In the genomic region with DNA sequence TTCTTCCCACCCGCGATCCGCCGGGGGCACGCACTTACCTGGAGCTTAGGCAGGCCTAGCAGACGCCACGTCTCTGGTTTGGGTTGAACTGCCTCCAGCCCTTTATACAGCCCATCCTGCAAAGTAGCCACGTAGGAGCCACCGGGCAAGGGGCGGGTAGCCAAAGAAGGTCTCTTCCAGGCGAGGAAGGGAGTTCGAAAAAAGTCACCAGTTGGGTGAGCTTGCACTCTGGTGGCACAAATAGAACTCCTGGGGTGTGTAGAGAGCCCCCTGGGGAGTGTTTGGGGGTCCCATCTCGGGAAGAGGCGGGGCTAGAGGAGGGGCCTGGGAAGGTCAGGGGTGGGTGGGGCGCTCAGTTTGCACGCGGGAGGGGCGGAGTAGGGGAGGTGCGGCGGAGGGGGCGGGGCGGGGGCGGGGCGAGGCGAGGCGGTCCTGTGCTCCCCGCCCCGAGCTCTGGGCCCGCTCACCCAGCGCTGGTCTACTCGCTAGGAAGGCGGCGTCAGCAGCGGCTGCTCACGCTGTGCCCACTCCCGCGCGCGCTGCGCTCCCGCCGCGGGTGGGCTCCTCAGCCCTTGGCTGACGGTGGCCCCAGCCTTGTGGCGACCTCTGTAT, we compare ENCODE assay signal across 8 mouse cellular contexts. TPM values are rescaled to one million over a fixed set of nuclear protein-coding genes. Genes with fewer than 3 reads are reported as not detected.
DNase-seq lines count a peak whose midpoint lies in the region; ATAC-seq and TF ChIP-seq lines count a peak whose summit lies in the region.

A gene (plus strand): TSS at position 467 of the 612 bp plus-strand sequence.

- H3K4me2 ChIP-seq in hindbrain, embryonic 14.5 days (replicated peaks), result peak within 1 kb of the TSS; percentile 100

- under 1% methylated on average over 42 of the region's 45 CpGs for WGBS in hindbrain, embryonic 14.5 days

- no peak for TF ChIP-seq CTCF in gastrocnemius, adult 2 months (IDR thresholded peaks at IDR 0.05)

- no peaks in the 10 kb centered on the region for H3K36me3 ChIP-seq in hindbrain, embryonic 14.5 days (replicated peaks; ENCODE audit: control insufficient read depth, insufficient read depth)

- peak; percentile 84 for DNase-seq in adrenal gland, postnatal 10 days
- DNase-seq in cerebellum, postnatal 14 days, result peak; percentile 54 to 59
- DNase-seq in gastrocnemius, adult 2 months, result peak; percentile 86
- peak; percentile 51 for DNase-seq in hindbrain, embryonic 14.5 days (ENCODE audit: low spot score)
- DNase-seq in left cerebral cortex, adult 8-10 months (ENCODE audit: low spot score in 2 of 2), result peak in 1 of 2 experiments; percentile 12
- peak; percentile 74 to 88 for DNase-seq in lung, postnatal 4 days
- DNase-seq in right cerebral cortex, postnatal 25 days, result peak; percentile 24
- no peak for DNase-seq in thymus, postnatal 10 days (ENCODE audit: low spot score in 2 of 2)

- H3K9me3 ChIP-seq in hindbrain, embryonic 14.5 days (ENCODE audit: control insufficient read depth, low read length), result no peaks in the 10 kb centered on the region

- peak within 1 kb of the TSS; percentile 85 for H3K4me3 ChIP-seq in gastrocnemius, adult 2 months
- H3K4me3 ChIP-seq in hindbrain, embryonic 14.5 days (replicated peaks; ENCODE audit: low read length), result peak within 1 kb of the TSS; percentile 64

- H3K27ac ChIP-seq in gastrocnemius, adult 2 months, result peak within 1 kb of the TSS; percentile 90
- no peak within 1 kb of the TSS for H3K27ac ChIP-seq in hindbrain, embryonic 14.5 days

- ATAC-seq in hindbrain, embryonic 14.5 days (ENCODE audit: low FRiP score), result peak; percentile 92

- intact Hi-C loops in gastrocnemius, adult 2 months (cut with DNase I), result loop anchor here (10.0 kb wide), 2 partner anchors 230 to 630 kb away; no protein-coding TSS in a partner anchor

- H3K27me3 ChIP-seq in hindbrain, embryonic 14.5 days (ENCODE audit: control insufficient read depth, insufficient read depth, low read length), result no peaks in the 10 kb centered on the region

- peak within 1 kb of the TSS; percentile 63 for H3K9ac ChIP-seq in hindbrain, embryonic 14.5 days

- H3K4me1 ChIP-seq in hindbrain, embryonic 14.5 days (replicated peaks; ENCODE audit: control insufficient read depth, insufficient read depth, low read length), result no peaks in the 10 kb centered on the region; the same call in 1 of the 2 replicates

RNA-seq across cellular contexts. Expression of the gene that starts here (rescaled TPM):
- 10 to 100 TPM; 21.4 to 23.4 TPM for total RNA-seq in adrenal gland, postnatal 10 days (2021)
- total RNA-seq in gastrocnemius, adult 2 months (2021), result 1 to 10 TPM; 1.4 to 3.1 TPM
- 12.0 and 13.6 TPM in 2 replicates for polyA plus RNA-seq in hindbrain, embryonic 14.5 days (2014; fragmentation: Nextera tagmentation; extraction: Ambion mirVana)
- total RNA-seq in left cerebral cortex, adult 8-10 months (2022), result 10 to 100 TPM; 19.8 to 25.7 (median 23.5) TPM

Comparison
In these comparisons a context has a peak if more than half of its experiments do, and no peak if none do; other contexts are left out.
1. RNA of the gene that starts here (total RNA-seq): 19.8 to 25.7 TPM in left cerebral cortex, adult 8-10 months and 21.4 to 23.4 TPM in adrenal gland, postnatal 10 days; 1.4 to 3.1 TPM in gastrocnemius, adult 2 months; every median in the first group is over 4 times any median in the second.
2. DNase-seq: peak in adrenal gland, postnatal 10 days (single experiment), cerebellum, postnatal 14 days (2 of 2), gastrocnemius, adult 2 months (single experiment), hindbrain, embryonic 14.5 days (single experiment), lung, postnatal 4 days (2 of 2) and right cerebral cortex, postnatal 25 days (single experiment); none in thymus, postnatal 10 days (0 of 2).